Mouse (Mus musculus) brain, embryonic 14.5 days (tissue): ENCODE results near the gene Rita1. TPM values are rescaled to one million over a fixed set of nuclear protein-coding genes. Genes with fewer than 3 reads are reported as not detected.

Experiments used
- DNase-seq: peaks from one replicate; pipeline ENCODE4 v3.0.0-alpha.2; 2011; ENCODE audit warnings: low read depth
- CTCF ChIP-seq: fragments of 200-500 bp; IDR thresholded peaks from 2 replicates; pipeline ENCODE4 v1.5.1; 2012; ENCODE audit warnings: inconsistent platforms, mild to moderate bottlenecking, moderate library complexity, borderline replicate concordance; ENCODE audit not compliant: insufficient read depth, insufficient read length; ENCODE audit errors: extremely low read depth
- POLR2A ChIP-seq: fragments of 200-500 bp; IDR thresholded peaks from 2 replicates; pipeline ENCODE4 v1.6.1; 2012; ENCODE audit warnings: mild to moderate bottlenecking, inconsistent platforms, borderline replicate concordance; ENCODE audit not compliant: poor library complexity, insufficient read depth, insufficient read length, severe bottlenecking; ENCODE audit errors: extremely low read depth
- polyA plus RNA-seq: library from polyadenylated mRNA; depleted of rRNA; stranded (reverse); fragments of >200 nt; gene quantifications from 2 replicates; pipeline ENCODE4 v1.2.3, GENCODE M21; 2012

Rita1 gene
- polyA plus RNA-seq, 1 experiment: 32.8 TPM

DNA sequence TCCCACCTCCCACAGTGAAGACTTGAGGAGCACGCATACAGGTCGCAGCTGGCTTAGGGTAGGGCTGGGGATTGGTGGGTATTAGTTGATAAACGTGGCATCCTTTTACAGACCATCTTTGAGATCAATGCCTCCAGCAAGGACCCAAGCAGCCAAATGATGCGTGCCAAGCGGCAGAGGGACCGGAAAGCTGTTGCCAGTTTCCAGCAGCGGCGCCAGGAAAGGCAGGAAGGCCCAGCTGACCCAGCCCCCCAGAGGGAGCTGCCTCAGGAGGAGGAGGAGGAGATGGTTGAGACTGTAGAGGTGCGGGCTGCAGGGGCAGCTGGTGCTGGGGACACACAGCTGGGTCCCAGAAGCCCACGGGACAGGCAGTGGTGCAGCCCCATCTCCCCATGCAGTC lies 12.0 kb upstream of the Rita1 start:
- DNase-seq: no peak
- no peak for TF ChIP-seq POLR2A
- no peak for TF ChIP-seq CTCF

- DNase-seq: peak; percentile 27
- no peak for TF ChIP-seq CTCF
- TF ChIP-seq POLR2A: no peak
These were observed 9.9 kb upstream of the Rita1 start for GRCm38 (mm10) chr5:120622198-120622851.

DNA sequence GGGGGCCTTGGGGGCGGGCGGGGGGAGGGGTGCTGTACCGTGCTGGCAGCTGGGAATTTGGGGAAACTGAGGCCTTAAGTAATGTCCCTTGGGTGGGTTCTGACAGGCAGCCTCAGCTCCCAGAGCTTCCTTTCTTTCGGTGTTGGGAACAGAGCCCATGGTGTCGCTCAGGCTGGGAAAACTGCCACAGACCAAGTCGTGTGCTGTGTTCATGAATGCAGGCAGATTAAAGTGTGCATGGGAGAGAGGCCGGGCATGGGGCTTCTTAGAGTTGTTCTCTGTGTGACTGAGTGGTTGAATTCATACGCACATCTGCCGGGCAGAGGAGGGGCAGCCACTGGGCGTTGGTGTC lies 9.4 kb upstream of the Rita1 start:
- DNase-seq: peak; percentile 19
- TF ChIP-seq POLR2A: no peak
- TF ChIP-seq CTCF: no peak

DNA sequence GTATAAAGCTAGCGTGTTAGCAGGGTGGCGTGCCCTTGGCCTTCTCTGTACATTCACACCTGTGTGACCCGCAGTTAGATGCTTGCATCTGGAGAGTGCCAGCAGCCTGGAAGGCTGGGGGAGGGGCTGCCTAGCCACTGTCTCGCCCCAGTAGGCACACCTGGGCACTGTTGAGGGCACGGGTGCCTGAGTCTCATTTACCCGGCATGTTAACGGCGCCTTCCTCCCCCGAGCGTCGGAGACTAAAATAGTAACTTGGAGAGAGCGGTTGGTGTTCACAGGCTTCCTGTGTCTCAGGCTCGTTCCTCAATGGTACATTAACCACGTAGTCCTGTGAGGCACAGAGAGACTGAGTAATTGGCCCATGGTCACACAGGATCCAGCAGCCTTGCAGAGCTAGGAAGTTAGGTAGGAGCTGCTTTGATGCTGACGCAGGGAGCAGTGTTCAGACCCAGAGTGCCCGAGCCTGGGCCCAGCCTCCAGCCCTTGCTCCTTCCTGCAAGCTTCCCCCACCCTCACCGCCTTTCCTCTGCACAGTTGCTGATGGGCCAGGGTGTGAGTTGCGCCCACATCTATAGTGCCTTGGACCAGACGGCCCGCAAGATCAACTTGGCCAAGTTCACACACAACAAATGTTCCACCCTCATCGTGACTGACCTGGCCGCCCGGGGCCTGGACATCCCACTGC lies 8.8 kb upstream of the Rita1 start:
- no peak for TF ChIP-seq CTCF
- TF ChIP-seq POLR2A: no peak
- no peak for DNase-seq

DNA sequence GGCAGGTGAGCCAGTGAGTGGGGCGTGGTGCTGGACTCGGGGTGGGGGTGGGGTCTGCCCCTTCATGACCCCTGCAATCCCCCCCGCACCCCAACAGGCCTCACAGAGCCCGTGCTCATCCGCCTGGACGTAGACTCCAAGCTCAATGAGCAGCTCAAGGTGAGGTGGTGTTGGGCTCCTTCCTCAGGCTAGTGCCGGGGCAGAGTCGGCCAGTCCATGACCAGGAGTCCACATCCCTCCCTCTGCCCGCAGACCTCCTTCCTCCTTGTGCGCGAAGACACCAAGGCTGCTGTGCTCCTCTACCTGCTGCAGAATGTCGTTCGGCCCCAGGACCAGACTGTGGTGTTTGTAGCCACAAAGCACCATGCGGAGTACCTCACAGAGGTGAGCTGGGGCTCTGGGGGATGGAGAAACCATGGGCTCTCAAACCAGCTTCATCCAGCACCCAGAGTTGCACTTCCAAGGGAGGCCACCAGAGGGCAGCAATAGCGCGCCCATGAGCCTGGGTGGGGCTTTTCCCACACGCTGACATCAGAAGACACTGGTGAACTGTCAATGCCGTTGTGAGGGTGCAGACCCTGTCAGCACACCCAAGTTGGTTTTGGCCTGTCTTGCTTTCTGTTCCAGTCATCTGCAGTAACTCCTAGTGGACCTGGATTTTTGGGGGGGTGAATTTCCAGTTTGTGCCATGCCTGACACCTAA lies 8.1 kb upstream of the Rita1 start:
- peak; percentile 80 for DNase-seq
- TF ChIP-seq POLR2A: no peak
- TF ChIP-seq CTCF: peak; percentile 98

- TF ChIP-seq CTCF (peak; percentile 82), POLR2A (no peak)
- peak; percentile 36 for DNase-seq
These were observed 6.8 kb upstream of the Rita1 start for GRCm38 (mm10) chr5:120619201-120619600.

DNA sequence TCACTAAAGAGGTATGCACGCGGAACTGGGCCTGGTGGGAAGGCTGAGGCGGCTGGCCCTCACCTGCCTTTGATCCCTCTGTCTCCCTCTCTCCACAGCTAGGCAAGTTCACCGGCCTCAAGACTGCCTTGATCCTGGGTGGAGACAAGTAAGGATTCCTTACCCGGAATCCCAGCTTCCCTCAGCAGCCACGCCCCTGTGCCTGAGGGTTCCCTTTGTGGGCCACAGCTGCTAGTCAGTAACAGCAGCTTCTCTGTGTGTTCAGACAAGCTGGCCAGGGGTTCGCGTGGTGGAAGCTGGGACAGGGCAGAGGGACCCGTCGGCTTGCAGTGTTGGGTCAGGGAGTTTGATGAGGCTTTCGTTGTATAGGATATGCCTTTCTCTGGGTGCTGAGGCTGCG lies 6.4 kb upstream of the Rita1 start:
- TF ChIP-seq CTCF (no peak), POLR2A (no peak)
- no peak for DNase-seq

GRCm38 (mm10) chr5:120615903-120616302 lies 3.5 kb upstream of the Rita1 start:
- peak; percentile 18 for DNase-seq
- TF ChIP-seq POLR2A (no peak), CTCF (peak; percentile 51; the same call in 1 of the 2 replicates)

- DNase-seq: peak; percentile 100
- TF ChIP-seq CTCF (no peak), POLR2A (no peak)
These were observed 624 bp upstream of the Rita1 start for GRCm38 (mm10) chr5:120612822-120613604.

GRCm38 (mm10) chr5:120611416-120611815 lies 973 bp downstream of the Rita1 start:
- peak; percentile 34 for DNase-seq

DNA sequence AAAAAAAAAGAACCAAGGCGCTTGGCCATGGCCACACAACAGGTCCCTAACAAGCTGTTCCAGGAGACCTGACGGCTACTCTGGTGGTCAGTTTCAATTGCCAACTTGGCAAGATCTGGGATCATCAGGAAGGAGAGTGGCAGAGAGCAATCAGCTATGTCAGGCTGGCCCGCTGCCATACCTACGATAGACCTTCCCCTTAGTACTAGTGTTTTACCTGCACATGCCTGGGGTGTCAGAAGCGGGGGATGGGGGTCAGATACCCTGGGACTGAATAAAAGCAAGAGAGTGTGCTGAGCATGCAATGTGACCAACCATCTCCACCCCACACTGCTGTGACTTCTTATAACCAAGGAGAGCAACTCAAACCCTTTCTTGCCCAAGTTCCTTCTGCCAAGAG lies 1.5 kb downstream of the Rita1 start:
- TF ChIP-seq CTCF: no peak
- TF ChIP-seq POLR2A: no peak
- no peak for DNase-seq

More at GRCm38 (mm10) chr5:120611416-120611815, 973 bp downstream of the Rita1 start:
- TF ChIP-seq CTCF (no peak), POLR2A (no peak)

DNA sequence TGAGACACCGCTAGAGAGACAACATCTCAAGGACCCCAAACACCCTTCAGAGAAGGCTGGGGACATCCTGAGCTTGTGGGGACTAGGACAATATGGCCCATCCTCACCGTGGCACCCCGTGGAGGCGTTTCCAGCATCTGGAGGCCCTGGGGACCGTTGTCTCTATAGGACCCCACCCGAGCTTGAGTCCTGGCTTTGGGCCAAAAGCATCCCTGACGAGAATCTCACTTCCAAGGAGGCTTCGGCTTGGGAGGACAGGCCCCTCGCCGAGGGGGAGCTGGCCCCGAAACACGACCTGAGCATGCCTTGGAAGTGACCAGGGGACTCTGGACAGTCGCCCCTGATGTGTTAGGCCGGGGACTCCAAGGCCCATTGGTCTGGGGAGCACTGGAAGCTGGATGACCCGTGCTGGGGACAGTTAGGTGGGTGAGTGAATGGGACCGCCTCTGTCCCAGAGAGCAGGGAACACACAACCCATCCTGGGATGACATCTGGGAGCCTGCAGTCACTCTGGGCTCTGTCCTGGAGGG lies 3.1 kb downstream of the Rita1 start:
- DNase-seq: no peak
- TF ChIP-seq CTCF: no peak
